Mouse (Mus musculus): ENCODE measurements at regions not wholly inside any gene's neighbourhood (a gene's known extent, or its start where the extent isn't known, plus 50 kb on each side); places are given as distances from the start of the nearest gene placed in this dataset.

DNA sequence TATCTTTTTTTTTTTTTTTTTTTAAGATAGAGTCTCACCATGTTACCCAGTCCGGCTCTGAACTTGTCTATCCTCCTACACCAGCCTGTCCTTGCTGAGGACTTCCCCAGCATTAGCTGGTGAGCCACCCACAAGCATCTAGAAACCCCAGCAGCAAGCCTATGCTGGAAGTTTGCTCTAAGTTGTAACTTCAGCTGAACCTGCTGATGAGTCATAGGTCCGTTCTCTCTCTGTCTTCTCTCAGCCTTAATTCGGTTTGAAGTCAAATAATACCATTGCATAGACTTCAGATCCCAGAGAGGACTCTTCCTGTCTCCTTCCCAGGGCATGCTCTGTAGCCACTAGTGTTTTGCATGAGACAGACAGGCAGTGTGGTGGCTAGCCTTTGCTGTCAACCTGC lies 68.3 kb upstream of the Myrip start:
- no peak for DNase-seq

DNA sequence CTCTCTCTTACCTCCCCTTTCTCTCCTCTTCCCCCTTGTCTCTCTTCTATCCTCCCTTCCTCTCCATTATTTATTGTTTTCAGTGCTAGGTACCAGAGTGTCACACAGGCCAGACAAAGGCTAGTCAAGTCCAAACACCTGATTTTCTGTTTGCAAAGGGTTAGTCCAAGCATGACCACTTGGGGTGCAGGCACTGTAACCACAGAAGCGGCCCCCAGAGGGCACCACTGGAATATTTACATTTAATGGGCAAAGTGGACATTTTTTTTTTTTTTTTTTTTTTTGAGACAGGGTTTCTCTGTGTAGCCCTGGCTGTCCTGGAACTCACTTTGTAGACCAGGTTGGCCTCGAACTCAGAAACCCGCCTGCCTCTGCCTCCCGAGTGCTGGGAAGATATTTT lies 66.3 kb upstream of the Myrip start:
- peak; percentile 43 for DNase-seq

DNA sequence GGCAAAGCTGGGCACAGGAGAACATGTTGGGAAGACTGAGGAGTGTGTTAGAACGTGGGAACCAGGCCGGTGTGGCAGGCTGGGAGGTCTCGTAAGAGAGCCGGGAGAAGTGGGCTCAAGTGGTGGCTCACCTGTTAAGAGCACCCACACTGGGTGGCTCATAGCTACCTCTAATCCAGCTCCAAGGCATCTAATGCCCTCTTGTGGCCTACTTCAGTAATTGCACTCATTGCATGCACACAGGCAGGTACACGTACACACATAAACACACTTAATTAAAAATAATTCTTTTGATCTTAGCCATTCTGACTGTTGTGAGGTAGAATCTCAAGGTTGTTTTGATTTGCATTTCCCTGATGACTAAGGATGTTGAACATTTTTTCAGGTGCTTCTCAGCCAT lies 55.9 kb upstream of the Myrip start:
- DNase-seq, result no peak

DNA sequence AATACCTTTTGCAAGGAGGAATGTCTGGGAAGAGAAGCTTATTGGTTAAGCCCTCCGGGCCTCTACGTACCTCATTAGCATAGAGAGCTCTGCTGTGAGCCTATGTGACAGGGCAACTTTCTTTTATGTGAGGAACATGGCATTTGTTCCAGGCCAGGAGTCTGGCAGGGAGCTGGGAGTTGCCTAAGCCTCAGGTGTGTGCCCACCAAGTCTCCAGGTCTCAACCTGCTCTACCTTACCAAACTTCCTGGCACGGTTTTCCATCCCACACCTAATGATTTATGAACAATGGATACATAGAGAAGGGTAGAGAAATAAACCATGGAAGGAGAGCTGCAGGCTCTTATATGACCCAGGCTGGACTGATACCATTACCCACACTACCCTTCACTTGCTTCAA lies 52.6 kb upstream of the Myrip start:
- DNase-seq, result no peak
